Mouse (Mus musculus): ENCODE measurements around the gene Il2rb. TPM values are rescaled to one million over a fixed set of nuclear protein-coding genes. Genes with fewer than 3 reads are reported as not detected.

Il2rb gene
- total and polyA plus RNA-seq, 3 experiments, result 0.04 TPM; not detected in 2

GRCm38 (mm10) chr15:78531451-78531720, 36.3 kb upstream of the Il2rb start:
- Histone ChIP-seq H3K9ac (ENCODE audit: control insufficient read depth, low read depth, low read length, poor library complexity, severe bottlenecking) (no peak overlapping the region), H3K27me3 (ENCODE audit: control insufficient read depth in 1 of 2, insufficient read depth in 2 of 2, low read length in 2 of 2) (peaks cover 1 to 2% of the 10 kb centered on the region in 2 experiments; a peak in 1 of 4 replicates), H3K4me3 (ENCODE audit: control insufficient read depth in 1 of 2, insufficient read depth in 1 of 2, low read depth in 2 of 2, low read length in 2 of 2) (no peak overlapping the region), H3K79me2 (ENCODE audit: control insufficient read depth, insufficient read depth, low read length, poor library complexity) (no peaks in the 10 kb centered on the region), H3K27ac (ENCODE audit: control insufficient read depth, low read depth, low read length) (no peak overlapping the region), H3K4me1 (ENCODE audit: control insufficient read depth in 1 of 2, insufficient read depth in 2 of 2, low read length in 2 of 2) (no peaks in the 10 kb centered on the region; a peak in 1 of 4 replicates), H3K36me3 (ENCODE audit: control insufficient read depth in 1 of 2, insufficient read depth in 2 of 2, low read length in 2 of 2) (peaks cover 0 to 3% of the 10 kb centered on the region in 2 experiments; a peak in 1 of 4 replicates), H3K9me3 (replicated peaks; ENCODE audit: insufficient read depth, low read length) (no peaks in the 10 kb centered on the region)
- DNase-seq (ENCODE audit: low read depth, low spot score), result no peak
- no peak for TF ChIP-seq CHD2 (IDR thresholded peaks at IDR 0.05; ENCODE audit: low read length)
- TF ChIP-seq ZNF384 (IDR thresholded peaks at IDR 0.05; ENCODE audit: low read depth, low read length), result no peak
- TF ChIP-seq ETS1 (IDR thresholded peaks at IDR 0.05; ENCODE audit: low read depth, low read length), result no peak
- no peak for TF ChIP-seq MAZ (IDR thresholded peaks at IDR 0.05; ENCODE audit: low read depth, low read length)
- TF ChIP-seq USF1 (IDR thresholded peaks at IDR 0.05; ENCODE audit: low read depth, low read length), result no peak
- no peak for TF ChIP-seq POLR2AphosphoS5 (IDR thresholded peaks at IDR 0.05; ENCODE audit: borderline replicate concordance, low read depth, low read length)
- no peak for TF ChIP-seq ZMIZ1 (IDR thresholded peaks at IDR 0.05; ENCODE audit: low read depth, low read length)
- TF ChIP-seq E2F4 (IDR thresholded peaks at IDR 0.05; ENCODE audit: borderline replicate concordance, low read depth, low read length), result no peak
- no peak for TF ChIP-seq TCF12 (IDR thresholded peaks at IDR 0.05; ENCODE audit: low read depth, low read length)

GRCm38 (mm10) chr15:78530671-78531450, 35.8 kb upstream of the Il2rb start, which contains the start of gene C1qtnf6:
C1qtnf6 (minus strand) TSS chr15:78531416.
- peaks cover 0 to 3% of the 10 kb centered on the region in 2 experiments; a peak in 1 of 4 replicates for H3K36me3 ChIP-seq (ENCODE audit: control insufficient read depth in 1 of 2, insufficient read depth in 2 of 2, low read length in 2 of 2)
- peaks cover 1 to 2% of the 10 kb centered on the region in 2 experiments; a peak in 1 of 4 replicates for H3K27me3 ChIP-seq (ENCODE audit: control insufficient read depth in 1 of 2, insufficient read depth in 2 of 2, low read length in 2 of 2)
- H3K79me2 ChIP-seq (ENCODE audit: control insufficient read depth, insufficient read depth, low read length, poor library complexity), result no peaks in the 10 kb centered on the region
- H3K4me3 ChIP-seq (ENCODE audit: control insufficient read depth in 1 of 2, insufficient read depth in 1 of 2, low read depth in 2 of 2, low read length in 2 of 2), result peak within 1 kb of the TSS; percentile 40 to 50
- TF ChIP-seq RCOR1 (IDR thresholded peaks at IDR 0.05; ENCODE audit: low read depth, low read length) (no peak), USF1 (IDR thresholded peaks at IDR 0.05; ENCODE audit: low read depth, low read length) (no peak), E2F4 (IDR thresholded peaks at IDR 0.05; ENCODE audit: borderline replicate concordance, low read depth, low read length) (no peak), POLR2AphosphoS5 (IDR thresholded peaks at IDR 0.05; ENCODE audit: borderline replicate concordance, low read depth, low read length) (no peak), BHLHE40 (IDR thresholded peaks at IDR 0.05; ENCODE audit: borderline replicate concordance, low read depth, low read length) (no peak)
- H3K9ac ChIP-seq (ENCODE audit: control insufficient read depth, low read depth, low read length, poor library complexity, severe bottlenecking), result peak within 1 kb of the TSS; percentile 50
- no peaks in the 10 kb centered on the region; a peak in 1 of 4 replicates for H3K4me1 ChIP-seq (ENCODE audit: control insufficient read depth in 1 of 2, insufficient read depth in 2 of 2, low read length in 2 of 2)
- H3K9me3 ChIP-seq (replicated peaks; ENCODE audit: insufficient read depth, low read length), result no peaks in the 10 kb centered on the region
- no peak for DNase-seq (ENCODE audit: low read depth, low spot score)
- H3K27ac ChIP-seq (ENCODE audit: control insufficient read depth, low read depth, low read length), result no peak within 1 kb of the TSS

GRCm38 (mm10) chr15:78530141-78530540, 35.1 kb upstream of the Il2rb start:
- Histone ChIP-seq H3K9ac (ENCODE audit: control insufficient read depth, low read depth, low read length, poor library complexity, severe bottlenecking) (no peak overlapping the region), H3K4me1 (ENCODE audit: control insufficient read depth in 1 of 2, insufficient read depth in 2 of 2, low read length in 2 of 2) (no peaks in the 10 kb centered on the region; a peak in 1 of 4 replicates), H3K36me3 (ENCODE audit: control insufficient read depth in 1 of 2, insufficient read depth in 2 of 2, low read length in 2 of 2) (peaks cover 0 to 3% of the 10 kb centered on the region in 2 experiments; a peak in 1 of 4 replicates), H3K27me3 (ENCODE audit: control insufficient read depth in 1 of 2, insufficient read depth in 2 of 2, low read length in 2 of 2) (peaks cover 1 to 2% of the 10 kb centered on the region in 2 experiments; a peak in 1 of 4 replicates), H3K27ac (ENCODE audit: control insufficient read depth, low read depth, low read length) (no peak overlapping the region), H3K9me3 (replicated peaks; ENCODE audit: insufficient read depth, low read length) (no peaks in the 10 kb centered on the region), H3K79me2 (ENCODE audit: control insufficient read depth, insufficient read depth, low read length, poor library complexity) (no peaks in the 10 kb centered on the region), H3K4me3 (ENCODE audit: control insufficient read depth in 1 of 2, insufficient read depth in 1 of 2, low read depth in 2 of 2, low read length in 2 of 2) (no peak overlapping the region)
- TF ChIP-seq BHLHE40 (IDR thresholded peaks at IDR 0.05; ENCODE audit: borderline replicate concordance, low read depth, low read length) (no peak), USF1 (IDR thresholded peaks at IDR 0.05; ENCODE audit: low read depth, low read length) (no peak), MAX (IDR thresholded peaks at IDR 0.05; ENCODE audit: low read length) (no peak), ZMIZ1 (IDR thresholded peaks at IDR 0.05; ENCODE audit: low read depth, low read length) (no peak), KAT2A (conservative IDR thresholded peaks at IDR 0.05; ENCODE audit: low read depth, low read length) (no peak), HCFC1 (IDR thresholded peaks at IDR 0.05; ENCODE audit: low read depth, low read length) (no peak), RCOR1 (IDR thresholded peaks at IDR 0.05; ENCODE audit: low read depth, low read length) (no peak), NRF1 (IDR thresholded peaks at IDR 0.05; ENCODE audit: insufficient read depth, low read depth, low read length, poor library complexity, severe bottlenecking) (no peak), E2F4 (IDR thresholded peaks at IDR 0.05; ENCODE audit: borderline replicate concordance, low read depth, low read length) (no peak)
- no peak for DNase-seq (ENCODE audit: low read depth, low spot score)

All from MEL (cell line).